ENCODE assay signal across 8 mouse cellular contexts in genomic region chrX:35888087-35888895, GRCm38 (mm10). TPM values are rescaled to one million over a fixed set of nuclear protein-coding genes. Genes with fewer than 3 reads are reported as not detected.
DNase-seq lines count a peak whose midpoint lies in the region; ATAC-seq lines count a peak whose summit lies in the region.

Gene Dock11, plus strand, starts transcription at chrX:35888832.

- peak; percentile 53 to 77 for DNase-seq in adrenal gland, adult (ENCODE audit: inconsistent age in 2 of 2, low spot score in 1 of 2)
- peak; percentile 69 for DNase-seq in embryo, embryonic 10.5 days (ENCODE audit: low spot score)
- DNase-seq in gastrocnemius, postnatal 14 days, result peak; percentile 74
- DNase-seq in left cerebral cortex, postnatal 25 days (ENCODE audit: low spot score in 2 of 2), result peak; percentile 13 to 20
- peak; percentile 28 for DNase-seq in right cerebral cortex, postnatal 14 days
- peak; percentile 34 to 66 for DNase-seq in urinary bladder, postnatal 4 days (ENCODE audit: low spot score in 2 of 2)

- intact Hi-C loops in gastrocnemius, postnatal 14 days (cut with DNase I; ENCODE audit: low total_unique reads), result no loop called here
- intact Hi-C loops in left cerebral cortex, postnatal 25 days (cut with DNase I), result loop anchor here (5.0 kb wide), 1 partner anchor 104 kb away; no protein-coding TSS in a partner anchor

- peak; percentile 72 for ATAC-seq in inflammation-experienced regulatory T-cells, adult 6 months
- ATAC-seq in megakaryocyte-erythroid progenitor cell, adult 5-6 weeks (replicated peaks; ENCODE audit: low FRiP score, low TSS enrichment, poor library complexity, severe bottlenecking), result peak; percentile 88

RNA-seq across cellular contexts. Expression of gene Dock11, which starts in this region (rescaled TPM):
- 1 to 10 TPM; 6.7 to 7.4 TPM for total RNA-seq in gastrocnemius, postnatal 14 days (2021)
- 10 to 100 TPM; 39.5 to 49.9 (median 41.4) TPM for polyA plus RNA-seq in inflammation-experienced regulatory T-cells, adult 6 months (2017; shearing (Covaris generic))
- 1 to 10 TPM; 6.0 to 8.2 TPM for total RNA-seq in left cerebral cortex, postnatal 25 days (2021)
- total RNA-seq in megakaryocyte-erythroid progenitor cell, adult 5-6 weeks (2014; fragmentation: Nextera tagmentation), result 25.2 and 35.5 TPM in 2 replicates
- total RNA-seq in megakaryocyte-erythroid progenitor cell, adult 5-6 weeks (2017), result 53.4 and 92.5 TPM in 2 replicates

Comparison
In these comparisons a context has a peak if more than half of its experiments do, and no peak if none do; other contexts are left out.
1. Peak in every context shown above with its lines: DNase-seq and ATAC-seq.
2. DNase-seq: peak in every context shown above with its lines; median percentile 74 in gastrocnemius, postnatal 14 days; 69 in embryo, embryonic 10.5 days; 65 in adrenal gland, adult; 50 in urinary bladder, postnatal 4 days; 28 in right cerebral cortex, postnatal 14 days; 16 in left cerebral cortex, postnatal 25 days.